Mouse (Mus musculus) layer of hippocampus, postnatal 14 days (tissue): Measurements from ENCODE around the gene Ccdc169. TPM values are rescaled to one million over a fixed set of nuclear protein-coding genes. Genes with fewer than 3 reads are reported as not detected.

Experiments used
- DNase-seq, 2 experiments: peaks; one replicate each; pipeline ENCODE4 v3.0.0; 2021 to 2022; ENCODE audit warnings: low spot score in 2 of 2, mixed read lengths in 1 of 2
- total RNA-seq, 2 experiments: library from RNA; stranded (reverse); gene quantifications; 2 replicates each; pipeline ENCODE4 v1.2.3; 2021

Ccdc169 gene
- total RNA-seq, 2 experiments from 2014 or later: not detected

- no peak for DNase-seq
These were observed 17.8 kb upstream of the Ccdc169 start for GRCm38 (mm10) chr3:55119275-55119898.

- DNase-seq: no peak
These were observed 14.7 kb upstream of the Ccdc169 start for GRCm38 (mm10) chr3:55122336-55122870.

GRCm38 (mm10) chr3:55123064-55123463, 14.1 kb upstream of the Ccdc169 start:
- DNase-seq: no peak

- no peak for DNase-seq
These were observed 7.9 kb upstream of the Ccdc169 start for GRCm38 (mm10) chr3:55129181-55129692.

- no peak for DNase-seq
These were observed 5.4 kb upstream of the Ccdc169 start for GRCm38 (mm10) chr3:55131576-55132233.

- DNase-seq: no peak
These were observed 2.7 kb downstream of the Ccdc169 start for GRCm38 (mm10) chr3:55139837-55140236.

- no peak for DNase-seq
These were observed 4.3 kb downstream of the Ccdc169 start for GRCm38 (mm10) chr3:55141401-55141800.

- no peak for DNase-seq
These were observed 7.8 kb downstream of the Ccdc169 start for GRCm38 (mm10) chr3:55144916-55145315.

- no peak for DNase-seq
These were observed 9.3 kb downstream of the Ccdc169 start for GRCm38 (mm10) chr3:55146441-55146840.

- DNase-seq: peak in 1 of 2 experiments; percentile 50
These were observed 10.0 kb downstream of the Ccdc169 start for GRCm38 (mm10) chr3:55147156-55147555.

GRCm38 (mm10) chr3:55148091-55148490, 11.0 kb downstream of the Ccdc169 start:
- DNase-seq: no peak

- DNase-seq: peak; percentile 57 to 68
These were observed 14.7 kb downstream of the Ccdc169 start for GRCm38 (mm10) chr3:55151656-55152433.

GRCm38 (mm10) chr3:55152673-55153334, 15.7 kb downstream of the Ccdc169 start:
- peak in 1 of 2 experiments; percentile 34 for DNase-seq

- DNase-seq: no peak
These were observed 17.0 kb downstream of the Ccdc169 start for GRCm38 (mm10) chr3:55154163-55154562.

- no peak for DNase-seq
These were observed 20.3 kb downstream of the Ccdc169 start for GRCm38 (mm10) chr3:55157413-55157812.

- no peak for DNase-seq
These were observed 24.0 kb downstream of the Ccdc169 start for GRCm38 (mm10) chr3:55161144-55161543.

- no peak for DNase-seq
These were observed 26.4 kb downstream of the Ccdc169 start for GRCm38 (mm10) chr3:55163510-55163909.

GRCm38 (mm10) chr3:55172478-55172877, 35.3 kb downstream of the Ccdc169 start:
- no peak for DNase-seq

- DNase-seq: no peak
These were observed 40.1 kb downstream of the Ccdc169 start for GRCm38 (mm10) chr3:55177271-55177670.

GRCm38 (mm10) chr3:55181766-55182165, 44.6 kb downstream of the Ccdc169 start, which contains the start of gene Sohlh2:
Gene Sohlh2, plus strand, starts transcription at chr3:55182028.
- no peak for DNase-seq

GRCm38 (mm10) chr3:55191668-55192067, 54.5 kb downstream of the Ccdc169 start:
- DNase-seq: no peak
